Mouse (Mus musculus) cerebellum, adult 18-20 months (tissue): ENCODE measurements at regions not wholly inside any gene's neighbourhood (a gene's known extent, or its start where the extent isn't known, plus 50 kb on each side); places are given as distances from the start of the nearest gene placed in this dataset.

ENCODE experiments used
- DNase-seq, 2 experiments: peaks; one replicate each; pipeline ENCODE4 v3.0.0; 2021

- no peak for DNase-seq
Measured at GRCm38 (mm10) chr14:76623371-76623988, 66.8 kb upstream of the Serp2 start.

- DNase-seq = no peak
Measured at GRCm38 (mm10) chr14:76622634-76623291, 66.1 kb upstream of the Serp2 start.

- DNase-seq = no peak
Measured at GRCm38 (mm10) chr14:76619038-76619409, 62.3 kb upstream of the Serp2 start.

- no peak for DNase-seq
Measured at GRCm38 (mm10) chr14:76618331-76619037, 61.8 kb upstream of the Serp2 start.

- DNase-seq = peak in 1 of 2 experiments; percentile 31
Measured at GRCm38 (mm10) chr14:76617889-76618288, 61.2 kb upstream of the Serp2 start.

- DNase-seq = peak; percentile 57 to 64
Measured at GRCm38 (mm10) chr14:76617447-76617846, 60.8 kb upstream of the Serp2 start.

- no peak for DNase-seq
Measured at GRCm38 (mm10) chr14:76616367-76616683, 59.6 kb upstream of the Serp2 start.

- no peak for DNase-seq
Measured at GRCm38 (mm10) chr14:76615603-76616366, 59.1 kb upstream of the Serp2 start.

- no peak for DNase-seq
Measured at GRCm38 (mm10) chr14:76615182-76615581, 58.5 kb upstream of the Serp2 start.

GRCm38 (mm10) chr14:76614682-76615081, 58.0 kb upstream of the Serp2 start:
- DNase-seq = no peak

GRCm38 (mm10) chr14:76613604-76614003, 56.9 kb upstream of the Serp2 start:
- no peak for DNase-seq

GRCm38 (mm10) chr14:76610429-76611378, 54.0 kb upstream of the Serp2 start:
- DNase-seq = peak; percentile 76 to 87
